In the genomic region with DNA sequence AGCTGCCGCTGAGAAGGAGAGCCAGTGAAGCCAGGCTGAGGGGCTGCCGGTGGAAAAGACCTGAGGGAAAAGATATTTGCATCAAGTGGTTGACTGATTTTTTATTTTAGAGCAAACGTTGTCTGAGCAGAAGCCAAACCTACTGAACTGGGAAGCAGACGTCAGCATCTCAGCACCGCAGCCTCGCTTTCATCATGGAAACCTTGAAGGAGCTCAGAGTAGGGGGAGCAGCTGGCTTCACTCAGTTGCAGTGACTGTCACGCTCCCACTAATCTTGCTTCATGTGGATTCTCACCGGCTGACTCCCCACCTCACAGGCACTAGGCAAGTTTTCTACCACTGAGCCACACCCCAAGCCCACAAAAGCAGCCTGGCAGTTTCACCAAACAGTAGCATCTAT, we compare ENCODE assay signal across 18 mouse cellular contexts. TPM values are rescaled to one million over a fixed set of nuclear protein-coding genes. Genes with fewer than 3 reads are reported as not detected.
DNase-seq lines count a peak whose midpoint lies in the region; ATAC-seq and TF ChIP-seq lines count a peak whose summit lies in the region.
"Had no signal": no experiment of that assay in that cellular context is flagged by ENCODE, and none has a peak within 500 bp of the region (broad histone marks: within the 10 kb centered on the region; RNA-seq: fewer than 3 reads in every experiment).

No protein-coding gene starts in this region.

- H3K36me3 ChIP-seq in hindbrain, postnatal 0 days (ENCODE audit: insufficient read depth, low read length) = no peaks in the 10 kb centered on the region
- H3K36me3 ChIP-seq in hindbrain, embryonic 11.5 days (ENCODE audit: control insufficient read depth, insufficient read depth, low read length) = no peaks in the 10 kb centered on the region
- no peaks in the 10 kb centered on the region for H3K36me3 ChIP-seq in lung, embryonic 14.5 days (ENCODE audit: insufficient read depth)
- H3K36me3 ChIP-seq in E14TG2a.4 (ENCODE audit: insufficient read depth, low read length) = no peaks in the 10 kb centered on the region
- H3K36me3 ChIP-seq: heart, embryonic 15.5 days; hindbrain, embryonic 10.5 days; intestine, embryonic 15.5 days; liver, embryonic 12.5 days; stomach, embryonic 15.5 days had no signal

- peak; percentile 33 for DNase-seq in hindbrain, postnatal 0 days (ENCODE audit: low spot score)
- DNase-seq in hindbrain, embryonic 11.5 days (ENCODE audit: low spot score) = no peak
- peak; percentile 48 for DNase-seq in lung, embryonic 14.5 days
- no peak for DNase-seq in lung, postnatal 36 days
- DNase-seq in B cell, adult 2 months = peak; percentile 58 to 66
- DNase-seq in frontal cortex, postnatal 36 days (ENCODE audit: low spot score in 2 of 2) = no peak
- DNase-seq: cerebellum, postnatal 14 days; lung, postnatal 14 days had no signal

- no peak overlapping the region for H3K4me3 ChIP-seq in hindbrain, postnatal 0 days (ENCODE audit: low read length)
- H3K4me3 ChIP-seq in hindbrain, embryonic 11.5 days (ENCODE audit: low read depth, low read length) = no peak overlapping the region
- H3K4me3 ChIP-seq in lung, embryonic 14.5 days (ENCODE audit: low read depth, low read length) = no peak overlapping the region
- 0 out of 2 replicates have a peak overlapping the region, but pooled peaks have one; percentile 4 for H3K4me3 ChIP-seq in E14TG2a.4 (replicated peaks; ENCODE audit: low read length)
- H3K4me3 ChIP-seq: forebrain, embryonic 13.5 days; heart, embryonic 15.5 days; hindbrain, embryonic 10.5 days; intestine, embryonic 15.5 days; layer of hippocampus, adult 2 months; left cerebral cortex, adult 2 months; liver, embryonic 12.5 days; myocyte; stomach, embryonic 15.5 days had no signal

- H3K9me3 ChIP-seq in hindbrain, postnatal 0 days (ENCODE audit: low read length) = no peaks in the 10 kb centered on the region
- no peaks in the 10 kb centered on the region for H3K9me3 ChIP-seq in hindbrain, embryonic 11.5 days (ENCODE audit: control insufficient read depth, low read length)
- no peaks in the 10 kb centered on the region for H3K9me3 ChIP-seq in lung, embryonic 14.5 days (ENCODE audit: low read depth, low read length)
- H3K9me3 ChIP-seq in E14TG2a.4 (ENCODE audit: low read length) = no peaks in the 10 kb centered on the region
- H3K9me3 ChIP-seq: forebrain, embryonic 13.5 days; heart, embryonic 15.5 days; hindbrain, embryonic 10.5 days; intestine, embryonic 15.5 days; liver, embryonic 12.5 days; stomach, embryonic 15.5 days had no signal

- no peak overlapping the region for H3K27ac ChIP-seq in hindbrain, postnatal 0 days
- H3K27ac ChIP-seq in hindbrain, embryonic 11.5 days (ENCODE audit: low read depth, low read length) = no peak overlapping the region
- H3K27ac ChIP-seq in lung, embryonic 14.5 days (ENCODE audit: low read depth) = no peak overlapping the region
- H3K27ac ChIP-seq: forebrain, embryonic 13.5 days; heart, embryonic 15.5 days; hindbrain, embryonic 10.5 days; intestine, embryonic 15.5 days; layer of hippocampus, adult 2 months; left cerebral cortex, adult 2 months; liver, embryonic 12.5 days; stomach, embryonic 15.5 days had no signal

- no peak overlapping the region for H3K9ac ChIP-seq in hindbrain, postnatal 0 days (replicated peaks; ENCODE audit: low read length)
- no peak overlapping the region for H3K9ac ChIP-seq in hindbrain, embryonic 11.5 days (ENCODE audit: low read depth, low read length)
- H3K9ac ChIP-seq in lung, embryonic 14.5 days = no peak overlapping the region
- H3K9ac ChIP-seq: forebrain, embryonic 13.5 days; heart, embryonic 15.5 days; intestine, embryonic 15.5 days; liver, embryonic 12.5 days; stomach, embryonic 15.5 days had no signal

- WGBS in hindbrain, postnatal 0 days = 57% methylated on average over 8 of the region's 8 CpGs
- 83% methylated on average over 8 of the region's 8 CpGs for WGBS in hindbrain, embryonic 11.5 days
- 30% methylated on average over 8 of the region's 8 CpGs for WGBS in lung, embryonic 14.5 days

- ATAC-seq in hindbrain, postnatal 0 days = no peak
- no peak for ATAC-seq in hindbrain, embryonic 11.5 days (ENCODE audit: low FRiP score)
- no peak for ATAC-seq in lung, embryonic 14.5 days (ENCODE audit: insufficient read depth)
- ATAC-seq: forebrain, embryonic 13.5 days; intestine, embryonic 15.5 days; liver, embryonic 12.5 days had no signal

- no peaks in the 10 kb centered on the region for H3K27me3 ChIP-seq in hindbrain, postnatal 0 days (ENCODE audit: insufficient read depth, low read length)
- no peaks in the 10 kb centered on the region for H3K27me3 ChIP-seq in hindbrain, embryonic 11.5 days (ENCODE audit: control insufficient read depth, insufficient read depth, low read length)
- no peaks in the 10 kb centered on the region for H3K27me3 ChIP-seq in lung, embryonic 14.5 days (ENCODE audit: insufficient read depth, low read length)
- peaks cover 1% of the 10 kb centered on the region; the same call in 1 of the 2 replicates for H3K27me3 ChIP-seq in E14TG2a.4 (ENCODE audit: insufficient read depth, low read length)
- H3K27me3 ChIP-seq: forebrain, embryonic 13.5 days; heart, embryonic 15.5 days; intestine, embryonic 15.5 days; stomach, embryonic 15.5 days had no signal

- H3K4me2 ChIP-seq in hindbrain, postnatal 0 days (ENCODE audit: low read depth, low read length) = no peak overlapping the region
- H3K4me2 ChIP-seq in hindbrain, embryonic 11.5 days (replicated peaks; ENCODE audit: low read depth, low read length) = no peak overlapping the region
- H3K4me2 ChIP-seq in lung, embryonic 14.5 days = no peak overlapping the region
- H3K4me2 ChIP-seq: forebrain, embryonic 13.5 days; heart, embryonic 15.5 days; intestine, embryonic 15.5 days; liver, embryonic 12.5 days; stomach, embryonic 15.5 days had no signal

- no peak for TF ChIP-seq CTCF in hindbrain, postnatal 0 days (IDR thresholded peaks at IDR 0.05; ENCODE audit: low read depth)
- no peak for TF ChIP-seq CTCF in lung, embryonic 14.5 days (IDR thresholded peaks at IDR 0.05; ENCODE audit: low read depth)
- TF ChIP-seq CTCF in E14TG2a.4 (conservative IDR thresholded peaks at IDR 0.05; ENCODE audit: low read length) = no peak

- H3K4me1 ChIP-seq in hindbrain, postnatal 0 days (ENCODE audit: insufficient read depth, low read length) = peaks cover 5% of the 10 kb centered on the region
- H3K4me1 ChIP-seq in hindbrain, embryonic 11.5 days (replicated peaks; ENCODE audit: control insufficient read depth, insufficient read depth, low read length) = no peaks in the 10 kb centered on the region
- peaks cover 6% of the 10 kb centered on the region; the same call in 1 of the 2 replicates for H3K4me1 ChIP-seq in lung, embryonic 14.5 days (ENCODE audit: insufficient read depth)
- H3K4me1 ChIP-seq in E14TG2a.4 (replicated peaks; ENCODE audit: low read depth, low read length) = peaks cover 91% of the 10 kb centered on the region

RNA-seq across cellular contexts. Expression of a gene that starts 52.7 kb away (rescaled TPM):
- total RNA-seq in hindbrain, postnatal 0 days (2014; rRNA removed) = 25.7 and 34.1 TPM in 2 replicates
- 39.7 and 41.8 TPM in 2 replicates for polyA plus RNA-seq in hindbrain, postnatal 0 days (2015; fragmentation: Nextera tagmentation; extraction: Ambion mirVana)
- polyA plus RNA-seq in hindbrain, embryonic 11.5 days (2014; fragmentation: Nextera tagmentation; extraction: Ambion mirVana) = 40.1 and 44.9 TPM in 2 replicates
- 48.9 and 50.4 TPM in 2 replicates for polyA plus RNA-seq in lung, embryonic 14.5 days (2014; fragmentation: Nextera tagmentation; extraction: Ambion mirVana)

RNA-seq across cellular contexts. Expression of a gene that starts 55.7 kb away (rescaled TPM):
- 96.0 and 105 TPM in 2 replicates for total RNA-seq in hindbrain, postnatal 0 days (2014; rRNA removed)
- polyA plus RNA-seq in hindbrain, postnatal 0 days (2015; fragmentation: Nextera tagmentation; extraction: Ambion mirVana) = 153 and 158 TPM in 2 replicates
- 246 and 254 TPM in 2 replicates for polyA plus RNA-seq in hindbrain, embryonic 11.5 days (2014; fragmentation: Nextera tagmentation; extraction: Ambion mirVana)
- polyA plus RNA-seq in lung, embryonic 14.5 days (2014; fragmentation: Nextera tagmentation; extraction: Ambion mirVana) = 224 and 228 TPM in 2 replicates

RNA-seq across cellular contexts. Expression of a gene that starts 56.1 kb away (rescaled TPM):
- total RNA-seq in hindbrain, postnatal 0 days (2014; rRNA removed) = 85.4 and 101 TPM in 2 replicates
- polyA plus RNA-seq in hindbrain, postnatal 0 days (2015; fragmentation: Nextera tagmentation; extraction: Ambion mirVana) = 88.4 and 89.1 TPM in 2 replicates
- polyA plus RNA-seq in hindbrain, embryonic 11.5 days (2014; fragmentation: Nextera tagmentation; extraction: Ambion mirVana) = 37.8 and 42.6 TPM in 2 replicates
- 35.2 and 35.4 TPM in 2 replicates for polyA plus RNA-seq in lung, embryonic 14.5 days (2014; fragmentation: Nextera tagmentation; extraction: Ambion mirVana)

Comparison
In these comparisons a context has a peak if more than half of its experiments do, and no peak if none do; other contexts are left out.
1. DNase-seq: peak in hindbrain, postnatal 0 days (single experiment), lung, embryonic 14.5 days (single experiment) and B cell, adult 2 months (2 of 2); none in hindbrain, embryonic 11.5 days (single experiment), lung, postnatal 36 days (single experiment) and frontal cortex, postnatal 36 days (0 of 2).